Mouse (Mus musculus): ENCODE measurements around the gene Abhd8.

The Abhd8 gene

DNA sequence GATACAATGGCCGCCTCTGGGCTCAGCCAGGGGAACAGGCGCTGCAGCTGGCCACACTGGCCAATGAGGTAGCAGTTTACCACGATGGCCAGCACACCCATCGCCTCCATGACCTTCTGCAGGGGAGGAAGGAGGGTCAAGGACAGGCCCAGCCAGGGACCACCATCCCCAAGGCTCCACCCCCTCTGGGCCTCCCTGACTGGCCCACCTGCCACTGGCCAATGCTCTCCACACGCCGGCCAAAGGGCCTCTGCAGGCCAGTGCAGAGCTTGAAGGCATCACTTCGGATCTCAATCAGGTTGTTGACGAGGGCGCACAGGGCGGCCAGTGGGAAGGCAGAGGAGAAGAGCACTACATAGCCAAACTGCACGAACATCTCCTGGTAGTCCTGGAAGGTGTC is 15.5 kb upstream of the Abhd8 start:
- DNase-seq (ENCODE audit: low spot score) = no peak

DNA sequence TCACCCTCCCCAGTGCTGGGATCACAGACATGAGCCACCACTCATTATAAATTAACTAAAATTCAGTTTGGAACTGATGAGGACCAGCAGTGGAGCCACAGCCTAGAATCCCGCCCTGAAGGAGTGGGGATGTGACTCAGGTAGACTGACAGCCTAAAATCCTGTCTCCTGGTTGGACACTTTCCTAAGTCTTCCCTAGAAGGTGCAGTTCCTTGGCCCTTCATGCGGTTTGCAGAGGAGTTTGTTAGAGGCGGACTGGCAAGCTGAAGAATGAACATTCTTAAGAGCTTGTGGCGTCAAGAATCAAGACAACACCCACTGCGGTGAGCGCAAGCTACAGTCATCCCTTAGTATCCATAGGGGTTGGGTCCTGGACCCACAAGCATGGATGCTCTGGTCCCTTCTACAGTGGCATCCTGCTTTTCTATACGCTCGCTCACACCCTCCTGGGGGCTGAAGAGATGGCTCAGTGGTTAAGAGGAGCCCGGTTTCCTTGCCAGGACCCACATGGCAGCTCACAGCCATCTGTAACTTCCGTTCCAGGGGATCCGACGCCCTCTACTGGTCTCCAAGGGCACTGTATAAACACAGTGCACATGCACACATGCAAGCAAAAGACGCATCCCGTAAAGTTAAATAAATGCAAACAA is 13.9 kb upstream of the Abhd8 start:
- DNase-seq (ENCODE audit: low spot score) = peak; percentile 57

DNA sequence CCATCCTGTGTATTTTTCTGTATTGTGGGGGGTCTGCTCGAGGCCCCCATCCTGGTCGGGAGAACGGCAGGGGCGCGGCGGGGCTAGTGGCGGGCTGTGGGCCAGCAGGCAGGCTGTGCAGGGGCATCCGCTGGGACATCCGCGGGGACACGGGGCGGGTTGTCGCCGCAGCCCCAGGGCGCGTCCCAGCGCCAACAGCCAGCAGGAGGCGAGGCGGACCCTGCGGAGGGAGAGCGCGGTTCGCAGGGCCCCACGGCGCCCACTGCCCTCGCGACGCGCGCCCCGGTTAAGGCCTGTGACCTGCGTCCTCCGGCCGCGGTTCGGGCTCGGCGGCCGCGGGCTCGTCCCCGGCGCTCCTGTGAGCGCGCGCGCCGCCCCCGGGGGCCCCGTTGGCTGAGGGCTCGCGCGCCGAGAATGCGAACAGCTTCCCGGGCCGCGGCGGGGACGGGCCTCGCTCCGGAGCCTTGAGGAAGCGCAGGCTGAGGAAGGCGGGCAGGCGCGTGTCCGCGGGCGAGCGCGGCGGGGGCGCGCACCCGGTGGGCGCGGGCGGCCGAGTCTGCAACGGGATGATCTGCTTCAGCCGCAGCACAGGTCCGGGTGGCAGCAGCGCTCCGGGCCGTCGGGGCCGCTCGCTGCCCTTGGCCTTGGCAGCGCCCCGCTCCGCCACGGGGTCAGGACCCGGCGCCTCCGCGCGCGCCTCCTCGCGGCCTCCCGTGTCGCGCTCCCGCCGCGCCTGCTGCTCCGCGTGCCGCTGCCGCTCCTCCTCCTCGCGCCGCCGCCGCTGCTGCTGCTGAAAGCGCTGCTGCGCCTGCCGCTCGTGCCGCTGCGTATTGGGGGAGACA is 12.9 kb upstream of the Abhd8 start:
- peak; percentile 87 for DNase-seq (ENCODE audit: low spot score)

DNA sequence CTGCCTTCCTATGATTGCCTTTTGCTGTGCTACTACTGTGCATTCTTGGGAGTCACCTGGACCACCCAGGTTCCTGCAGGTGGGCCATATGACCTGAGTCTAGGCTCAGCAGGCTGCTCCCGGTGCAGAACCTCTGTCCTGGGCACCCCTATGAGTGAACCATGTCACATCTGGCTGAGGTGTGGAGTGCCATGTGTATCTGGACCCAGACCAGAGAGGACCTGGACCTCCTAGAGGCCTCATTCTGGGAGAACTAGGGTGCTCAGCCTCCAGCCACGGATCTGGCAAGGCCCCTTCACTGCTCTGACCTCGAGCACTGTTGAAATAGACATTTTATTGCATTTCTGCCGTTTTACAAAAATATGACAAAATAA is 12.2 kb upstream of the Abhd8 start:
- no peak for DNase-seq (ENCODE audit: low spot score)

DNA sequence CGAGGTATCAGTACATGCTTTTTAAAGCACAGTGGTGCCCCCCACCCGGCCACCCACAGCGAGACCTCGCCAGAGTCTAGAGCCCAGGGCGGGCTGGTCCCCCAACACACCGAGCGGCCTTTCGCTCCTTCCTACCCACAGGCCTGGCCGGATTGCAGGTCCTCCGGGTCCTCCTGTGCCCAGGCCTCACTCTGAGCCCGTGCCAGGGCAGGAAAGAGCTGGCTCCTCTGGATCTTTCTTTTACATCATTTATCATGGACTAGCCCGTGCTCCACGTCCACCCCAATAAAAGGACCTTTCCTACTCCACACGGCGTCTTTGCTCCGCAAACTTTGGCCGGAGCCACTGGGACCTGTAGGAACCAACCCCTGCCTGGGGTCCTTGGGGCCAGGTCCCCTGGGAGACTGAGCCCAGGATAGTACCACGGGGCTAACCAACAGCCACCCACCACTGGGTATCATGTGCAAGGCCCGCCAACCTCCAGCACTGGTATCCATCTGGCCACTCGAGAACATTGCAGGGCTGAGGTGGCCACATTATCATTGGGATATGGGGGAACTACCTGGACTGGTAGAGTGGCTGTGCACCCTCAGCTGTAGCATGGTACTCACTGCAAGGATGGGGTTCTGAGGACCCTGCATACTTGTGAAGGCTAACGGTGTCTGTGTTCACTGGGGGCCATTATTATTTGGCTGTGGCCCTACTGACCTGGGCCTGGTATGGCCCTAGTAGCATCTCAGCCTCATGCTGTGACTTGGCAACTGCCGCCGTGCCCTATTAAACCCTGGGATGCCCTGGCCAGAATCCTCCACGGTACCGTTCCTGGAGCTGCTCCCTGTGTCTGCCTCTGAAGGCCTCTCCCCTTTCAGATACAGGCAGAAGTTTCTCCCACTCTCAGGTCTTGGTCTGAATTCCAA is 11.6 kb upstream of the Abhd8 start:
- no peak for DNase-seq (ENCODE audit: low spot score)

DNA sequence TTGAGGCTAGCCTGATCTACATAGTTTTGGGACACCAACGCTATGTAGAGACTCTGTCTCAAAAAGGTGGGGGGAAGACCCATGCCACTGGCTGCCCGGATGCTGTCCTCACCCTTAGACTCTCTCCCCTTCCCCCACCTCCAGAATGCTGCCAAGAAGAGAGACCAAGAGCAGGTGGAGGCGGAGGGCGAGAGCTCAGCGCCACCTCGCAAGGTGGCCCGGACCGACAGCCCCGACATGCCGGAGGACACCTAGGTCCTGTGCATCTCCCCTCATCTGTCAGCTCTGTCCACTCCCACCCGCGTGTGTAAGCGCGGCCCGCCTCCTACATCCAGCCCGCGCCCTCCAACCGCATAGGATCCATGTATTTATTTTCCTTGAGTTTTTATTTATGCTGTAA is 10.9 kb upstream of the Abhd8 start:
- no peak for DNase-seq (ENCODE audit: low spot score)

DNA sequence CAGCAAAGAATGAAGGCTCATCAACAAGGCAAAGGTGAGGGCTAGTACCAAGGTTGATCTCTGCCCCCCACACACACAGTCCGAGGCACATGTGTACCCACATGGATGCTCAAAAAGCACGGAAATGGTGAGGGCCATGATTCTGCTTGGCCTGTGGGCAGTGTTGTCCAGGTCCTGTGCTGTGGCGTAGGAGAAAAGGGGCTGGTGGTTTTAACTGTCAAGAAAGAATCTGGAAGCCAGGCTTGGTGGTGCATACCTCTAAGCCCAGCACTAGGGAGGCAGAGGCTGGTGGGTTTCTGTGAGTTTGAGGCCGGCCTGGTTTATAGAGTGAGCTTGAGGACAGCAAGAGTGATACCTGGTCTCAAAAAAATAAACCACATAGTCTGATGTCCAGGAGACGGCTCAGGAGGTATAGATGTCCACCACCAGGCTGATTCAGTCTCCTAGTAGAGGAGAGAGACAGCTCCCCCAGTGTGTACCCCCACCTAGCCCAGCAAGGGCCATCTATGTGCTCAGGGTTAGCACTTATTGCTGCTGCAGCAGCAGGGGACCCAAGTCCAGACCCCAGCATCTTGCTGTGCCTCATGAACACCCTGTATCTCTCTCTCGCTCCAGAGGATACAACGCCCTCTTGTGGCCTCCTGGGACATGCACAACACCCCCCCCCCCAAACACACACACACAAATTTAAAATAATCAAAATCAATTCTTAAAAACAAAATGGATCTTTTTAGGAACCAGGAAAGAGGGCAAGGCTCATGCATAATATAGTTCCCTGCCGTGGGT is 9.3 kb upstream of the Abhd8 start:
- DNase-seq (ENCODE audit: low spot score) = no peak

DNA sequence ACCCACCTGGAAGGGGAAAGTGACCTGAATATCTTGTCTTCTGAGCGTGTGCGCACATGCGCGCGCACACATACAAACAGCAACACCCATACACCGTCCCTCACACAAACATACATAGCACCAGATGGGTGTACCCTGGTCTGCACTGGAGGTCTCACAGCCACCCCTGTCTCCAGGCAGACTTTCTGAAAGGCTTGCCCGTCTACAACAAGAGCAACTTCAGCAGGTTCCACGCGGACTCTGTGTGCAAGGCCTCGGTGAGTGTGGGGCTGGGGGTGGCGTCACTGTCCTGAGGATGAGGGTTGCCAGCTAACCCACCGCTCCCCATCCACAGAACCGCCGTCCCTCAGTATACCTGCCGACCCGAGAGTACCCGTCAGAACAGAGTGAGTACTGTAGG is 8.4 kb upstream of the Abhd8 start:
- no peak for DNase-seq (ENCODE audit: low spot score)

DNA sequence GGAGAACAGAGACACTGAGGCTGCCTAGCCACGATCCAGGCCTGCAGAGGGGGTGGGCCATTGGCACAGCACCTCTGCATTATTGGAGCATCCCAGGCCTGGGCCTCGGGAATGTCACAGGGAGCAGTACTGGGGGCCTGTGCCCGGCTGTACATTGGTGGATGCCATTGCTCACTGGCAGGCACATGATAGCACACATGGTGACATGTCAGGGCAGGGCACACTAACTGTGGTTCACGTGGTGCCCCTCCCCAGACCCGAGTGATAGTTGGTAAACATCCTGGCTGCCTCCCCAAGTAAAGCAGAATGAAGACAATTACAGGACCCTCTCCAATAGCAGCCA is 7.4 kb upstream of the Abhd8 start:
- no peak for DNase-seq (ENCODE audit: low spot score)

DNA sequence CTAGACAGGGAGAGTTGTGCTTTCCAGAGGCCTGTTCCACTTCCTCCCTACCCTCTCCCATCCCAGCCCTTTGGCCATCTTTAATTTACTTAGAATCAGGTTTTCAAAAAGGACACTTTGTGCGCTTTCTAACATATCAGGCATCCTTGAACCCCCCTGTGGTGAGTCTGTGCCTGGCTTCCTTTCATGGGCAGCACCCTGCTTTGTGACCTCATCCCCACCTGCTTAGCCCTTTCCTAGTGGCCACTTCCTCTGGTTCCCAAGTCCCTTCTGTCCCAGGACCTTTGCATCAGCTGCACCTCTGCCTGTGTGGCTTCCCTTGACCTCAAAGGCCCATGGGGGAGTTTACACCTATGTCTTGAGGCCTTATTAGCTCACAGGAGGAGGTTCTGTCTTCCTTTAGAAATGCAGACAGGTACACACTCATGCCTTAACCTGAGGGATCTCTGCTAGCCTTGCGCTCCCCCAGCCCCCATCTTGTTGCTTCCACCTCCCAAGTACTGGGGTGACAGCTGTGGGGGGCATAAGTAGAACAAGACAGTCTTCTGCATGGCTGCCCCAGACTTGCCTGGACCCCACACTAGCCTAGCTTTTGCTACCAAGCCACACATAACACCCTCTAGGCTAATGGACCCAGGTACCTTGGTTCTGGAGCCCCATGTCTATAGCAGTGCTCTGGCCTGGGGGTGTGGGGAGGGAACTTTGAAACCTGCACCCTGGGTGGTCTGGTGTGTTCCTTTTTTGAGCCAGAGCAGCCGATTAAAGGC is 6.9 kb upstream of the Abhd8 start:
- DNase-seq (ENCODE audit: low spot score) = no peak

DNA sequence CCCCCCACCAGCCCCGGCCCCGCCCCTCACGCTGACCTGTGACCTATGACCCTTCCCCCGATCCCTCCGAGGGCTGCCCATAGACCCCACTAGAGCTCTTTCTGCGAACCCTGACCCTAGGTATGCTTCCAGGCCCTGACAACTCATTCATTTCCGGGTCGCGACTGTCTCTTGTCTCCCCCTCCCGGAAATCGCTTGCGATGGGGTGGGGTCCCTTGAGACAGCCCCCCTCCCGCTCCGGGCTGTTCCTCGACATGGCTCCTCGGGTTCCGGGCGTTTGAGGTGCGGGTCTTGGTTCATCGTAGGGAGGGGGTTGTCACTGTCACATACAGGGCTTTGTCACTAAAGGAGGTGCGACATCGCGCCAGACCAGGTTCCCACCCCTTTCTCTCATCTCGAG is 6.0 kb upstream of the Abhd8 start:
- peak; percentile 65 for DNase-seq (ENCODE audit: low spot score)

DNA sequence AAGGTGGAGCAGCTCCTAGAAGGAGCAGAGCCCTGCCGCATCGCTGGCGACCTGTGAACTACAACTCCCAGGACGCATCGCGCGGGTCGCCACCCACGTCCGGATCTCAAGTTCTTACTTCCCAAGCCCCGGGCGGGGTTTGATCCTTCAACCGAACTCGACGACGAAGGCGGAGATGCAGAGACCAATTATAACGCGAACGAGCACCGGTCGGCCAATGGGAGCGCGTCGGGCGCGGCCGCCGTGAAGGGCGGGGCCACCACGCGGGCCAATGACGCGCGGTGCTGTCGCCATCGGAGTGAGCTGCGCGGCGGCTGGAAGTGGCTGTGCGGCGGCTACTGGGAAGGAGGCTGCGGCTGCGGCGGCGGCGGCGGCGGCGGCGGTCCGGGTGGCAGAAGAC is 5.5 kb upstream of the Abhd8 start, which contains the start of gene Dda1:
Dda1 (plus strand) TSS at position 284 of the 400 bp plus-strand sequence.
- peak; percentile 99 for DNase-seq (ENCODE audit: low spot score)

DNA sequence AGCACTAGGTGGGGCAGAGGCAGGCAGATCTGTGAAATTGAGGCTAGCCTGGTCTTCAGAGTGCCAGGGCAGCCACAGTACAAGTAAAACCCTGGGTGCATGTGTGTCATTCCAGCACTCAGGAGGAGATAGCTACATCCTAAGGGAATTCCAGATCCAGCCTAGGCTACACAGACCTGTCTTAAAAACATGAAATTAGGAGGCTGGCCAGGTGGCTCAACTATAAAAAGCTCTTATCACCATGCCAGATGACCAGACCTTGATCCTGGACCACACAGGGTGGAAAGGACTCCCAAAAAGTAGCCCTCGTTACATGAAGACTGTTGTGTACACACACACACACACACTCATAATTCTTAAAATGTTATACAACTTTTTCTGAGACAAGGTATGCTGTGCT is 4.5 kb upstream of the Abhd8 start:
- DNase-seq (ENCODE audit: low spot score) = no peak

DNA sequence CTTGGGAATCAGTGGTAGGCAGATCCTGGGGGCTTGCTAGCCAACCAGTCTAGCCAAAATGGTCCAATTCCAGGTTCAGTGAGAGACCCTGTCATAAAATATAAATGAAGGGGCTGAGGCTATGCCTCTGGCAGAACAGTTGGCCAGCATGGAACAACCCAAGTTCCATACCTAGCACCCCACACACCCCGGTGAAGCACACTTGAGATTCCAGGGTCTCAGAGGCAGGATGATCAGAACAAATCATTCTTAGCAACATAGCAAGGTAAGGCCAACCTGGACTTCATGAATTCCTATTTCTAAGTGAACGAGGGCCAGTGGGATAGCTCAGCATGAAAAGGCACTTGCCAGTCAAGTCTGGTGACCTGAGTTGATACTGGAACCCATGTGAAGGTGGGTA is 3.7 kb upstream of the Abhd8 start:
- DNase-seq (ENCODE audit: low spot score) = no peak

DNA sequence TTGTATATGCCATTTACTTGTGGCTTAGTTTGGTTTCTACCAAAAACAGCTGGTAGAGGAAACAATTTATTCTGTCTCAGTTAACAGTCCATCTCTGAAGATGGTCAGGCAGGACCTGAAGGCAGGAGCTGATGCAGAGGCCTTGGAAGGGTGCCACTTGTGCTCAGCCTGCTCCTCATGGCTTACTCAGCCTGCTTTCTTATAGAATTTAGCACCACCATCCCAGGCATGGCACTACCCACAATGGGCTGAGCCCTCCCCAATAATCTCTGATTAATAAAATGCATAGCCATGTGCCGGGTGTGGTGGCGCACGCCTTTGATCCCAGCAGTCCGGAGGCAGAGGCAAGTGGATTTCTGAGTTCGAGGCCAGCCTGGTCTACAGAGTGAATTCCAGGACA is 2.7 kb upstream of the Abhd8 start:
- no peak for DNase-seq (ENCODE audit: low spot score)

DNA sequence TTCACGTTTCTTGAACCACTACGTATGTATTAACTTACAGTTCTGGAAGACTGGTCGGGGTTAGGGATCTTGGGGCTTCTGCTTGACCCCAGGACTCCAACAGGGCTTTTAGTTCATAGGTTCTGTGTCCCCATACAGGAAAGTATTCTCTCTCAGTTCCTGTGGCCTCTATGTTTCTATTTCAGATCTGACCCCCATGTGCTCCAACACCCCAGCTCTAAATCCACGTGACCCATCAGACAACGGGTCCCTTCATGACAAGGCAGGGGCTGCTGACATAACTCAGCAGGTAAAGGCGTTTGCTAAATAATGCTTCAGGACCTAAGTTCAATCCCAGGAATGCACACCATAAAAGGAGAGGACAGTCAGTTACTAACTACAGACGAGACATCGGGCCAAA is 2.3 kb upstream of the Abhd8 start:
- no peak for DNase-seq (ENCODE audit: low spot score)

DNA sequence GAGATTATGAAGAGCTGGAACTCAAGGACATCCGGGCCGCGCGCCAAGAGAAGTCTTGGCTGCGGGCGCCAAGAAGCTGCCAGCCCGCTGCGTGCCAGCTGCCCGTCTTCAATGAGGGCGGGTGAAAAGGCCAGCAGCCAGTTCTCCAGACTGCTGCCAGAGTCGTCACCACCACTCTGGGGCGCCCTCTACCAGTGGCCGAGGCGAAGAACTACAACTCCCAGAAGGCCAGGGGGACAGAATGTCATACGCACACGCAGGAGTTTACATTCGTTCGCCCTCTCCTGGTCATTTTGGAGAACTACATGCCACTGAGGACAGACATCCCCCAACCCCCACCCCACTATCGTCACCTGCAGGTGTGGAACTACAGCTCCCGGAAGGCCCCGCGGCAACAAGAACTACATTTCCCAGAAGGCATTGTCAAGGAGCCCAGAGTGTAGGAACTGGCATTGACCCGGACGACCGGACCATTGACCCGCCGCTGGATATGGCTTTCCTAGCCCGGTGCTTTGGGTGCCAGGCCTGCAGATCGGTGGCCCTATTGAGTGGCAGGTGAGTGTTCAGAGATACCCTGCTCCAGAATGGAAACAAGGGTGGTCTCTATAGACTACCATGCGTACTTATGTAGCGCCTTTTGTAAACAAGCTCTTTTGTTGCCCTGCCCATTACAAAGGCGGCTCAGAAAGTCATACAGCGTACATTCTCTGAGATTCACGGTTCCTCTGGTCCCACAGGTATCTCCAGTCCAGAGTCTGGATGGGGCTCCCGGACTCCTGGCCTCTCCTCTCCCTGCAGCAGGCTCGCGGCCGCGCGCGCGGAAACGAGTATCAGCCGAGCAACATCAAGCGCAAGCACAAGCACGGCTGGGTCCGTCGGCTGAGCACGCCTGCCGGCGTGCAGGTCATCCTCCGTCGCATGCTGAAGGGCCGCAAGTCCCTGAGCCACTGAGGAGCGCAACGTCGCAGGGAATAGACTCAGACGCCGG is 1.4 kb upstream of the Abhd8 start, which contains the start of gene Mrpl34:
Mrpl34 (plus strand) TSS at position 447 of the 988 bp plus-strand sequence.
- DNase-seq (ENCODE audit: low spot score) = peak; percentile 99

DNA sequence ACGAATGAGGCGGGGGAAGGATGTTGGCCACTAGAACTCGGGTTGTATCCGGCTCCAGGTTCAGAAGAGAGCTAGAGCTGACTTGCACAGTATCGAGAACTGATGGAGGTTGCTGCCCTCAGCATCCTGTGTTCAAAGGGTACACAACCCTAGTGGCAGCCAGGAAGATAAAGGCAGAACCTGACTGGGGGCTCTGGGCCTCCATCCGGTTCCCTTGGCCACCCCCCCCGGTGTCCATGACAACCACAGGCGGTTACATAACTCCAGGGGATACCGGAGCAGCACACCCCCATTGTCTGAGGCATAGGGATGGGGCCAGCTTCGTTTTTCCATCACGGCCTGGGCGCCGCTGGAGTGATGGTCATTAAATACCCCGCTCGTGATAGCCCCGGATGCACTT is 669 bp downstream of the Abhd8 start:
- DNase-seq (ENCODE audit: low spot score) = peak; percentile 35

DNA sequence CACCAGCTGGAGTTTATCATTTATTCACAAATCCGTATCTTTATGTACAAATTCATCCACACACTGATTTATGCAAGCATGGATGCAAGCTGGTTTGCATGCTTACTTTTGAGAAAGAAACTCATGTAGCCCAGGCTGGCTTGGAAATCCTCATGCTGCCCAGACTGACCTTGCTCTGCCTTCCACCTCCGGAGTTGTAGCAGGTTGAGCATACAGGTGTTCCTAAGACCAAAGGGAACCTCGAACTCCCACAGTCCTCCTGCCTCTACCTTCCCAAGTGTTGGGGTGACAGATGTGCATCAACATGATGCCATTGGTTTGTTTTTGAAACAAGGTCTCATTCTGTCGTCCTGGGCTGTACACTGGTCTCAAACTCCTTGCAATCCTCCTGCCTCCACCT is 1.3 kb downstream of the Abhd8 start:
- no peak for DNase-seq (ENCODE audit: low spot score)

Data from embryo, embryonic 10 days (tissue).